Mouse (Mus musculus) liver, adult 2 months (tissue): Measurements from ENCODE around the gene Usp9y. TPM values are rescaled to one million over a fixed set of nuclear protein-coding genes. Genes with fewer than 3 reads are reported as not detected.
A peak's percentile ranks its signal among the peaks of the same experiment; 100 is the strongest.

Source experiments
- DNase-seq: peaks from one replicate; pipeline ENCODE4 v3.0.0-alpha.2; 2011; ENCODE audit warnings: low read depth, low spot score; ENCODE audit errors: extremely low read depth
- H3K27ac ChIP-seq: fragments of 200-500 bp; replicated peaks from 2 replicates; pipeline ENCODE4 v1.5.1; 2012; ENCODE audit warnings: low read depth, mild to moderate bottlenecking, control low read depth, inconsistent platforms, low read length; ENCODE audit not compliant: insufficient read depth
- H3K27me3 ChIP-seq: fragments of 200-500 bp; 2 replicates; pipeline ENCODE4 v1.6.1; 2012; ENCODE audit warnings: mild to moderate bottlenecking, moderate library complexity, low read length, inconsistent platforms; ENCODE audit not compliant: control insufficient read depth, insufficient read depth
- H3K36me3 ChIP-seq: fragments of 200-500 bp; 2 replicates; pipeline ENCODE4 v1.6.1; 2012; ENCODE audit warnings: low read length, inconsistent platforms; ENCODE audit not compliant: control insufficient read depth, insufficient read depth
- H3K4me1 ChIP-seq: fragments of 200-500 bp; 2 replicates; pipeline ENCODE4 v1.6.1; 2011; ENCODE audit warnings: low read length; ENCODE audit not compliant: control insufficient read depth, insufficient read depth
- H3K4me3 ChIP-seq: fragments of 200-500 bp; 2 replicates; pipeline ENCODE4 v1.5.1; 2011; ENCODE audit warnings: low read depth, mild to moderate bottlenecking, control low read depth, low read length, moderate library complexity; ENCODE audit not compliant: insufficient read depth
- H3K79me2 ChIP-seq: fragments of 200-500 bp; 2 replicates; pipeline ENCODE4 v1.6.1; 2012; ENCODE audit warnings: inconsistent platforms, mild to moderate bottlenecking, low read length, moderate library complexity; ENCODE audit not compliant: control insufficient read depth, insufficient read depth
- H3K9ac ChIP-seq: fragments of 200-500 bp; 2 replicates; pipeline ENCODE4 v1.6.1; 2012; ENCODE audit warnings: low read depth, mild to moderate bottlenecking, control low read depth, inconsistent platforms, low read length
- CTCF ChIP-seq: fragments of 200-500 bp; IDR thresholded peaks from 2 replicates; pipeline ENCODE4 v1.5.1; 2011; ENCODE audit warnings: low read depth, low read length, control low read depth
- POLR2A ChIP-seq: fragments of 200-500 bp; IDR thresholded peaks from 2 replicates; pipeline ENCODE4 v1.6.1; 2011; ENCODE audit warnings: low read length, control low read depth; ENCODE audit not compliant: insufficient read depth; ENCODE audit errors: extremely low read depth
- WGBS: fragments of 180-500 bp; shearing (Covaris S2); methylation state at CpG from one replicate; pipeline ENCODE4 v1.1.7; 2018; 5-methylcytosine and 5-hydroxymethylcytosine counted together
- polyA plus RNA-seq: library from polyadenylated mRNA; depleted of rRNA; stranded (reverse); fragments of >200 nt; gene quantifications from 2 replicates; pipeline ENCODE4 v1.2.3, GENCODE M21; 2012; rRNA removed
- total RNA-seq: library from RNA; depleted of rRNA; stranded (reverse); fragments of >200 nt; gene quantifications from 2 replicates; pipeline ENCODE4 v1.2.3, GENCODE M21; 2014; rRNA removed

The Usp9y gene
- total RNA-seq (not detected in 2 replicates), polyA plus RNA-seq (not detected in 2 replicates)

DNA sequence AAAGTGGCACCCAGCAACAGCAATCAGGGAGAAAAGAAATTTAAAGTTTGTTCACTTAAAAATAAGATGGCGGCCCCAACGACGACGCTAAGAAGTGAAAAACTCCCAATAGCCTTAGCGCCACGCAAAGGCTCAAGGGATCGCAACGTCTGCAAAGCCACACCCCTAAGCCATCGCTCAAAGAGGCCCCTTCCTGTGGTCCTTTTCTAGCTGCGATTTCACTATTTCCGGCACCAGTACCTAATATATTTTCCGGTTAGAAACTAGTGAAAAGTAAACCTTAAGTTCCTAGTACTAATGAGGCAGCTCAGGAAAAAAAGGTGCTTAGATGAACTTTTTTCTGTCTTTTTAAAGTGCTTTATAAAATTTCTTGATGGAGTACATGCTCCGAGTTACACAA is at the start of gene Usp9y:
Gene Usp9y, minus strand, starts transcription at position 101 of the 400 bp plus-strand sequence.
- Histone ChIP-seq H3K36me3 (no peaks in the 10 kb centered on the region), H3K4me3 (no peak within 1 kb of the TSS), H3K79me2 (no peaks in the 10 kb centered on the region), H3K4me1 (no peaks in the 10 kb centered on the region), H3K9ac (no peak within 1 kb of the TSS), H3K27ac (no peak within 1 kb of the TSS), H3K27me3 (no peaks in the 10 kb centered on the region)
- no peak for DNase-seq
- no peak for TF ChIP-seq CTCF
- WGBS, result 89% methylated on average over 13 of the region's 13 CpGs

DNA sequence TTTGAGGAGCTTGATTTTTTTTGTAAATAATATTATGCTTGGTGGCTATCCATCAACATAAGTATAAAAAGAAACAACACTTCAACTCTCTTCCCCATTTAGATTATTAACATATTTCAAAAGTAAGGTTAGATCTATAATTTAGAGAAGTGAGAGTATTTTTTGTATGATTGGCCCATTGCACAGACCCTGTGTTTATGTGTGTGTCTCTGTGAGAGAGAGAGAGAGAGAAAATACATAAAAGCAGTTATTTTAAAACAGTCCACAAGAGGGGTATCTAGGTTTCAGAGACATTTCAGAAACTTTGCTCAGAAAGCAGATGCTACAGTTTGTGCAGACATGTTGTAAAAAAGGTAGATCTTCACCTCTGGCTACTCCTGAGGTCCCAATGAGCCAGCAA is 165.9 kb downstream of the Usp9y start:
- TF ChIP-seq POLR2A, result no peak
- no peak for TF ChIP-seq CTCF
- Histone ChIP-seq H3K4me3 (no peak overlapping the region), H3K9ac (no peak overlapping the region), H3K27ac (no peak overlapping the region), H3K27me3 (no peaks in the 10 kb centered on the region), H3K4me1 (no peaks in the 10 kb centered on the region), H3K79me2 (no peaks in the 10 kb centered on the region), H3K36me3 (no peaks in the 10 kb centered on the region)
- DNase-seq, result no peak

DNA sequence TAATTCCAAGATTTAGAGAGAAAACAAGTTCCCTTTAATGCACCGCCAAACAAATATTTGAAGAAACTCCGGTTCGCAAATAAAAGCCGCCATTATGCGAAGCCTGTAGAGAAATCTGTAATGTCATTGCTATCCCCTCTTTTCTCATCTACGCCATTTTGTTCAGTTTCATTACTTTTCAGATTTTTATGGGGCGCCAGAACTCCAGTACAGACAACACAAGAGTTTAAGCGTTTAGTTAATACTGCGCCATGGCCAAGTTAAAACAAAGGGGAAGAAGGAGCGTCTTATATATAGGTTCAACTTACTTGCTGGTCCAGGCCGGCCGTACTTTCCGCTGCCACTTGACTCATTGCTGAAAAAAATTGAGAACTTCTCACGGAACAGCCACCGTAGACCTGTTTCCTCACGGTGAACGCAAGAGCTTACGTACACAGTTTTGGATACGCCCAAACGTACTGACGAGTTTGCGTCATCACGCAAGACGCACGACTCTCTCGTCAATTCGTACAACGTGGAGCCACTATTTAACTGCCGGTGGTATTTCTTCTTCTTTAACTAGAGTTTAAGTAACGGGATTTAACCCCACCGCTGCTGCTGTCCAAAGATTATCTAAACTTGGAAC is 173.3 kb downstream of the Usp9y start, which contains the start of gene Ddx3y:
Gene Ddx3y, minus strand, starts transcription at position 459 of the 625 bp plus-strand sequence.
- no peaks in the 10 kb centered on the region; the same call in 1 of the 2 replicates for H3K79me2 ChIP-seq
- peak within 1 kb of the TSS; percentile 69 for H3K4me3 ChIP-seq
- peaks cover 6% of the 10 kb centered on the region; the same call in 1 of the 2 replicates for H3K36me3 ChIP-seq
- no peak for TF ChIP-seq CTCF
- no peak for TF ChIP-seq POLR2A
- H3K9ac ChIP-seq, result peak within 1 kb of the TSS; percentile 77
- no peaks in the 10 kb centered on the region for H3K4me1 ChIP-seq
- peak; percentile 91 for DNase-seq
- no peaks in the 10 kb centered on the region for H3K27me3 ChIP-seq
- 5% methylated on average over 31 of the region's 31 CpGs for WGBS
- peak within 1 kb of the TSS; percentile 84 for H3K27ac ChIP-seq

DNA sequence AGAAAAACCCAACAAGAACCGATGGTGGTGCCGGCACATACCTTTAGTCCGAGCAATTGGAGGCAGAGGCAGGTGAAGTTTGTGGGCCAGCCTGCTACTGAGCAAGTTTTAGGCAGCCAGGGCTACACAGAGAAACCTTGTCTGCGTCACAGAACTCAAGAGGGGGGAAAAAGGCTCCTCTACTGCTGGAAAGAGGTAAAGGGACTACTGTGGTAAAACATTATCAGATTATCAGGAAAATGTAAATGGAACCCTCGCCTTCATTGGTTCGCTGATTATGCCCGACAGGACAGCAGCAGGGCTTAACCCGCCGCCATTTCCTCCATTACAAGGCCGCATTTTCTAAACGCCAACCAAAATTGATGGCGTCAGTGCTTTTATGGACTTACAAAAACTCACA is 173.8 kb downstream of the Usp9y start:
- Histone ChIP-seq H3K4me1 (no peaks in the 10 kb centered on the region), H3K27ac (peak overlapping the region; percentile 84), H3K4me3 (peak overlapping the region; percentile 69), H3K27me3 (no peaks in the 10 kb centered on the region), H3K36me3 (peaks cover 8% of the 10 kb centered on the region; the same call in 1 of the 2 replicates), H3K79me2 (no peaks in the 10 kb centered on the region; the same call in 1 of the 2 replicates), H3K9ac (peak overlapping the region; percentile 77)
- peak; percentile 64 for DNase-seq
- 6% methylated on average over 12 of the region's 12 CpGs for WGBS
- TF ChIP-seq POLR2A (no peak), CTCF (no peak)

Other genes with a start within 250 kb of the Usp9y start
- not detected in 2 replicates for gene Uty, start 214.0 kb downstream of the Usp9y start, total RNA-seq
- not detected in 2 replicates for gene Uty, start 214.0 kb downstream of the Usp9y start, polyA plus RNA-seq
- gene Ddx3y, start 173.2 kb downstream of the Usp9y start, total RNA-seq, result 0.07 TPM in 1 of 2 replicates, not detected in the other
- not detected in 2 replicates for gene Ddx3y, start 173.2 kb downstream of the Usp9y start, polyA plus RNA-seq